Mouse (Mus musculus): Measurements from ENCODE around the gene Slc12a4. TPM values are rescaled to one million over a fixed set of nuclear protein-coding genes. Genes with fewer than 3 reads are reported as not detected.
"Not testable (repeated sequence)": the region's sequence is repeated elsewhere in the genome, so short reads cannot be mapped to it uniquely, and the experiment has no call there.

Slc12a4 gene
- total RNA-seq (2021) (10 to 100 TPM; 35.0 to 38.1 TPM), polyA plus RNA-seq (2012; rRNA removed) (54.6 and 73.4 TPM in 2 replicates)
- long read RNA-seq, transcript Slc12a4-202 (24 exons, 3,755 nt) = major isoform, 45 of 56 reads
- long read RNA-seq, partial matches to known transcripts = 6 of 56 reads
- long read RNA-seq, other reads (novel, unspliced or antisense) = 5 of 56 reads

- Histone ChIP-seq H3K27me3 (ENCODE audit: control insufficient read depth, insufficient read depth, low read length) (no peaks in the 10 kb centered on the region), H3K79me2 (replicated peaks; ENCODE audit: control insufficient read depth, insufficient read depth, low read length) (peaks cover 1% of the 10 kb centered on the region; the same call in 1 of the 2 replicates), H3K9ac (ENCODE audit: low read depth, low read length) (peak within 1 kb of the TSS; percentile 99), H3K4me1 (ENCODE audit: control insufficient read depth, insufficient read depth, low read length) (peaks cover 15% of the 10 kb centered on the region), H3K4me3 (peak within 1 kb of the TSS; percentile 95), H3K36me3 (ENCODE audit: control insufficient read depth, insufficient read depth, low read length) (no peaks in the 10 kb centered on the region), H3K27ac (peak within 1 kb of the TSS; percentile 95)
- TF ChIP-seq CTCF (IDR thresholded peaks at IDR 0.05) (no peak), POLR2A (IDR thresholded peaks at IDR 0.05; ENCODE audit: insufficient read depth, low read depth, low read length) (peak; percentile 79), EP300 (IDR thresholded peaks at IDR 0.05; ENCODE audit: insufficient read depth, low read depth, low read length) (0 out of 2 replicates have a peak, but pooled peaks have one; percentile 25)
- intact Hi-C loops (cut with DNase I) = loop anchor here (2.0 kb wide), 1 partner anchor 27 kb away; the partner anchor contains the start of gene Psmb10
- 1% methylated on average over 40 of the region's 47 CpGs for WGBS
- peak; percentile 91 to 92 for DNase-seq
Measured at GRCm38 (mm10) chr8:105965905-105966341, at the start of gene Slc12a4. Slc12a4 (minus strand) TSS chr8:105966097.

DNA sequence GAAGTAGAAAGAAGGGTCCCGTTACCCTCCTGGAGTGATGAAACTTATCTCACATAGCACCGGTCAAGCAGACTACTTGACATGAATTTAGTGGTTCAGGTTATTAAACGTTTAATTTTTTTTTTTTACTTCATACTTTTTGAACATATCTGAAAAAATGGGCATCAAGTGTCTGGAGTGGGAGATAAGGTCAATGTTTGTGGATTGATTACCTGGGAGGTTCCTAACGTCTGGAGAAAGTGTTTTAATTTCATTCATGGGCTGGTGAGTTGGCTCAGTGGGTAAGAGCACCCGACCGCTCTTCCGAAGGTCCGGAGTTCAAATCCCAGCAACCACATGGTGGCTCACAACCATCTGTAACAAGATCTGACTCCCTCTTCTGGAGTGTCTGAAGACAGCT lies 46.3 kb upstream of the Slc12a4 start:
- not testable (repeated sequence) for H3K36me3 ChIP-seq (ENCODE audit: control insufficient read depth, insufficient read depth, low read length); H3K9ac ChIP-seq (ENCODE audit: low read depth, low read length); H3K27ac ChIP-seq; H3K4me1 ChIP-seq (ENCODE audit: control insufficient read depth, insufficient read depth, low read length); H3K27me3 ChIP-seq (ENCODE audit: control insufficient read depth, insufficient read depth, low read length); H3K4me3 ChIP-seq; H3K79me2 ChIP-seq (replicated peaks; ENCODE audit: control insufficient read depth, insufficient read depth, low read length); DNase-seq
- WGBS = 78% methylated on average over 8 of the region's 8 CpGs
- intact Hi-C loops (cut with DNase I) = loop anchor here (5.0 kb wide), 3 partner anchors 110 to 310 kb away; partner anchors contain the start of genes Acd, Cenpt, Pard6a and Pskh1

DNA sequence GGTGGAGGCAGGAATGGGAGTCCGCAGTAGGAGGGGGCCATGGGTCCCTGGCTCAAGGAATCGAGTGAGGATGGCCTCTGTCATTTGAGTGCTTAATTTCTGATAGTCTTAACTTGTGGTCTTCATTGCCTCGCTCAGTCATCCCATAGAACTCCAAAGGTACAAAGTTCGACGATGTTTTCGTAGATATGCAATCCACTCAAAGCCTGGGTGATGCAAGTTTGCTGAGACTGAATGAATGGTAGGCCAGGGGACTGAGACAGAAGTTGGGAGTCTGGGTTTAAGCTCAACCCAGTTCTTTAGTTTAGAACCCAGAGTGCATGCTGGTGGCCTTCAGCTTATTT lies 45.7 kb upstream of the Slc12a4 start, which contains the start of gene Ddx28:
Gene Ddx28 (minus strand): TSS at position 240 of the 344 bp plus-strand sequence.
- under 1% methylated on average over 6 of the region's 6 CpGs for WGBS
- peaks cover 3% of the 10 kb centered on the region for H3K4me1 ChIP-seq (ENCODE audit: control insufficient read depth, insufficient read depth, low read length)
- TF ChIP-seq EP300 (IDR thresholded peaks at IDR 0.05; ENCODE audit: insufficient read depth, low read depth, low read length) = no peak
- TF ChIP-seq POLR2A (IDR thresholded peaks at IDR 0.05; ENCODE audit: insufficient read depth, low read depth, low read length) = no peak
- no peak for TF ChIP-seq CTCF (IDR thresholded peaks at IDR 0.05)
- no peaks in the 10 kb centered on the region for H3K36me3 ChIP-seq (ENCODE audit: control insufficient read depth, insufficient read depth, low read length)
- H3K27ac ChIP-seq = peak within 1 kb of the TSS; percentile 74
- H3K4me3 ChIP-seq = peak within 1 kb of the TSS; percentile 75
- no peaks in the 10 kb centered on the region for H3K27me3 ChIP-seq (ENCODE audit: control insufficient read depth, insufficient read depth, low read length)
- peak within 1 kb of the TSS; percentile 88 for H3K9ac ChIP-seq (ENCODE audit: low read depth, low read length)
- DNase-seq = no peak
- intact Hi-C loops (cut with DNase I) = loop anchor here (5.0 kb wide), 3 partner anchors 109 to 309 kb away; partner anchors contain the start of genes Acd, Cenpt, Pard6a and Pskh1
- no peaks in the 10 kb centered on the region for H3K79me2 ChIP-seq (replicated peaks; ENCODE audit: control insufficient read depth, insufficient read depth, low read length)

GRCm38 (mm10) chr8:106010748-106011642 lies 45.1 kb upstream of the Slc12a4 start:
- H3K36me3 ChIP-seq (ENCODE audit: control insufficient read depth, insufficient read depth, low read length) = no peaks in the 10 kb centered on the region
- no peaks in the 10 kb centered on the region for H3K27me3 ChIP-seq (ENCODE audit: control insufficient read depth, insufficient read depth, low read length)
- TF ChIP-seq CTCF (IDR thresholded peaks at IDR 0.05) = no peak; the same call in 1 of the 2 replicates
- TF ChIP-seq POLR2A (IDR thresholded peaks at IDR 0.05; ENCODE audit: insufficient read depth, low read depth, low read length) = peak; percentile 82
- TF ChIP-seq EP300 (IDR thresholded peaks at IDR 0.05; ENCODE audit: insufficient read depth, low read depth, low read length) = 0 out of 2 replicates have a peak, but pooled peaks have one; percentile 44
- H3K9ac ChIP-seq (ENCODE audit: low read depth, low read length) = peak overlapping the region; percentile 88
- DNase-seq = peak; percentile 93 to 94
- intact Hi-C loops (cut with DNase I) = loop anchor here (5.0 kb wide), 3 partner anchors 109 to 309 kb away; partner anchors contain the start of genes Acd, Cenpt, Pard6a and Pskh1
- H3K79me2 ChIP-seq (replicated peaks; ENCODE audit: control insufficient read depth, insufficient read depth, low read length) = no peaks in the 10 kb centered on the region
- 1% methylated on average over 74 of the region's 74 CpGs for WGBS
- H3K27ac ChIP-seq = peak overlapping the region; percentile 74
- H3K4me1 ChIP-seq (ENCODE audit: control insufficient read depth, insufficient read depth, low read length) = peaks cover 3% of the 10 kb centered on the region
- peak overlapping the region; percentile 75 for H3K4me3 ChIP-seq

DNA sequence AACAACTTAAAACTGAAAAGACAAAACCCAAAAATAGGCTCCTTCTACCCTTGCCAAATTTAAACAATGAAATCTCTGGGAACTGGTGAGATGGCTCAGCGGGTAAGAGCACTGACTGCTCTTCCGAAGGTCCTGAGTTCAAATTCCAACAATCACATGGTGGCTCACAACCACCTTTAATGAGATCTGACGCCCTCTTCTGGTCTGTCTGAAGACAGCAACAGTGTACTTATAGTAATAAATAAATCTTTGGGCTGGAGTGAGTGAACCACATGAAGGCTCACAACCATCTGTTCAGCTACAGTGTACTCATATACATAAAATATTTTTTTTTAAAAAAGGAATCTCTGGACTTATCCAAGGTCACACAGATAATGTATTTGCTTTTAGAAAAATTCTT lies 42.0 kb upstream of the Slc12a4 start:
- 61% methylated on average over 3 of the region's 3 CpGs for WGBS
- intact Hi-C loops (cut with DNase I) = not testable (repeated sequence)

GRCm38 (mm10) chr8:106007135-106007534 lies 41.2 kb upstream of the Slc12a4 start:
- Histone ChIP-seq H3K27ac (no peak overlapping the region), H3K4me3 (no peak overlapping the region), H3K4me1 (ENCODE audit: control insufficient read depth, insufficient read depth, low read length) (peaks cover 3% of the 10 kb centered on the region), H3K79me2 (replicated peaks; ENCODE audit: control insufficient read depth, insufficient read depth, low read length) (no peaks in the 10 kb centered on the region), H3K36me3 (ENCODE audit: control insufficient read depth, insufficient read depth, low read length) (no peaks in the 10 kb centered on the region), H3K9ac (ENCODE audit: low read depth, low read length) (no peak overlapping the region), H3K27me3 (ENCODE audit: control insufficient read depth, insufficient read depth, low read length) (no peaks in the 10 kb centered on the region)
- 46% methylated on average over 3 of the region's 3 CpGs for WGBS
- TF ChIP-seq CTCF (IDR thresholded peaks at IDR 0.05) (no peak), POLR2A (IDR thresholded peaks at IDR 0.05; ENCODE audit: insufficient read depth, low read depth, low read length) (no peak), EP300 (IDR thresholded peaks at IDR 0.05; ENCODE audit: insufficient read depth, low read depth, low read length) (no peak)
- intact Hi-C loops (cut with DNase I) = no loop called here
- no peak for DNase-seq

More for the DNA sequence above, 42.0 kb upstream of the Slc12a4 start:
- not testable (repeated sequence) for H3K27me3 ChIP-seq (ENCODE audit: control insufficient read depth, insufficient read depth, low read length); H3K9ac ChIP-seq (ENCODE audit: low read depth, low read length); H3K27ac ChIP-seq; DNase-seq; H3K4me1 ChIP-seq (ENCODE audit: control insufficient read depth, insufficient read depth, low read length); H3K36me3 ChIP-seq (ENCODE audit: control insufficient read depth, insufficient read depth, low read length); H3K79me2 ChIP-seq (replicated peaks; ENCODE audit: control insufficient read depth, insufficient read depth, low read length); H3K4me3 ChIP-seq
- peak; percentile 39 for TF ChIP-seq CTCF (IDR thresholded peaks at IDR 0.05)
